Mouse (Mus musculus): ENCODE measurements at regions not wholly inside any gene's neighbourhood (a gene's known extent, or its start where the extent isn't known, plus 50 kb on each side); places are given as distances from the start of the nearest gene placed in this dataset.

DNA sequence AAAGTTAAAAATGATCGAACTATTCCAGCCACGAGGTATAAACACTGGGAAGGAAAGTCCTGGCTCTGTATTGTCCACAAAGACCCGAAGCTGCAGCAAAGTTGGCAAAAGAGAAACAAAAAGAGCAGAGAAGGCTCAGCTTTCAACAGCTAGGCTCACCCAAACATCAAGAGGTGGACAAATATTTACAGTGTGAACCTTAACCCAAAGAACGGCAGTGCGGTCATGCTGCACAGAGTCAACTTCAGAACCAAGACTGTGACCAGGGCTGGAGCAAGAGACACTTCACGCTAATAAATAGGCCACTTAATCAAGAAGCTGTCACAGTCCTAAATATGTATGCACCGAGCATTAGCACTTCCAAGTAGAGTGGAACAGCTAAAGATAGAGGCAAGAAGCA is 73.0 kb upstream of the Unc5b start:
- no peak overlapping the region for H3K4me2 ChIP-seq (ENCODE audit: insufficient read depth, low read depth, poor library complexity, severe bottlenecking)
- dilution Hi-C loops (cut with MboI; ENCODE audit: extremely low pct_ligation_motif_present, extremely low pct_unique_long_range_greater_than_20kb, low sequenced_read_pairs) (no loop called here), in situ Hi-C loops (cut with MboI; ENCODE audit: low pct_ligation_motif_present, low pct_unique_long_range_greater_than_20kb, low sequenced_read_pairs) (no loop called here)
- H3K36me3 ChIP-seq (replicated peaks in 1 of 2; ENCODE audit: control insufficient read depth in 1 of 2, insufficient read depth in 1 of 2, low read length in 1 of 2): no peaks in the 10 kb centered on the region
- H3K9me3 ChIP-seq (replicated peaks; ENCODE audit: low read length): peaks cover 9% of the 10 kb centered on the region
- H3K4me3 ChIP-seq (replicated peaks in 1 of 3; ENCODE audit: low read depth in 2 of 3, low read length in 2 of 3, poor library complexity in 1 of 3): no peak overlapping the region
- H3K4me1 ChIP-seq (ENCODE audit: control insufficient read depth in 1 of 2, insufficient read depth in 2 of 2): no peaks in the 10 kb centered on the region
- H3K27me3 ChIP-seq (replicated peaks): peaks cover 44% of the 10 kb centered on the region
- H3K79me2 ChIP-seq (replicated peaks; ENCODE audit: control insufficient read depth, extremely low read depth, insufficient read depth, poor library complexity, severe bottlenecking): no peaks in the 10 kb centered on the region
- TF ChIP-seq MAZ (IDR thresholded peaks at IDR 0.05; ENCODE audit: low read depth, low read length): no peak
- TF ChIP-seq MXI1 (IDR thresholded peaks at IDR 0.05; ENCODE audit: low read depth, low read length): no peak
- no peak for TF ChIP-seq ZC3H11A (IDR thresholded peaks at IDR 0.05; ENCODE audit: low read depth, low read length)
- TF ChIP-seq NRF1 (IDR thresholded peaks at IDR 0.05; ENCODE audit: low read depth, low read length): no peak
- TF ChIP-seq ELF1 (IDR thresholded peaks at IDR 0.05; ENCODE audit: low read depth, low read length): no peak
- no peak for TF ChIP-seq GABPA (IDR thresholded peaks at IDR 0.05; ENCODE audit: insufficient replicate concordance, low read depth, low read length)
- TF ChIP-seq TBP (conservative IDR thresholded peaks at IDR 0.05; ENCODE audit: low read depth, low read length): no peak
- no peak for DNase-seq (ENCODE audit: extremely low read depth)
- no peak overlapping the region for H3K27ac ChIP-seq (ENCODE audit: insufficient read depth, low read depth)
- no peak overlapping the region for H3K9ac ChIP-seq (ENCODE audit: insufficient read depth, low read depth)

DNA sequence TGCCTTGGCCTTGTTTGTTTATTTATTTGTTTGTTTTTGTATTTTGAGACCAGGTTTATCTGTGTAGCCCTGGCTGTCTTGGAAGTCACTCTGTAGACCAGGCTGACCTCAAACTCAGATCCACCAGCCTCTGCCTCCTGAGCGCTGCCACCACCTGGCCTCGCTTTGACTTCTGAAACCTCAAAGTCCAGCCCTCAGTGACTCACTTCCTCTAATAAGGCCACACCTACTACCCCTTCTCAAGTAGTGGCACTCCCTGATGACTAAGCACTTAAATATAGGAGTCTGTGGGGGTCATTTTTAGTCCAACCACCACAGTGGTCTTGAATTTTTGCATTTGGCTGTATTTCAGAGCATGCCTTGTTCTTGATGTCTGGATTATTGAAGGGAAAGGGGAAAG is 69.6 kb upstream of the Unc5b start:
- TF ChIP-seq ZMIZ1 (IDR thresholded peaks at IDR 0.05; ENCODE audit: low read depth, low read length) (no peak), TBP (conservative IDR thresholded peaks at IDR 0.05; ENCODE audit: low read depth, low read length) (no peak), HCFC1 (IDR thresholded peaks at IDR 0.05; ENCODE audit: low read depth, low read length) (no peak), MAZ (IDR thresholded peaks at IDR 0.05; ENCODE audit: low read depth, low read length) (no peak), MAX (IDR thresholded peaks at IDR 0.05; ENCODE audit: low read length) (no peak), ETS1 (conservative IDR thresholded peaks at IDR 0.05; ENCODE audit: low read depth, low read length) (no peak), CHD2 (IDR thresholded peaks at IDR 0.05; ENCODE audit: low read length) (no peak), SIN3A (IDR thresholded peaks at IDR 0.05; ENCODE audit: low read length) (no peak), ZKSCAN1 (IDR thresholded peaks at IDR 0.05; ENCODE audit: borderline replicate concordance, low read depth, low read length) (no peak), USF1 (IDR thresholded peaks at IDR 0.05; ENCODE audit: low read depth, low read length) (no peak), ELF1 (IDR thresholded peaks at IDR 0.05; ENCODE audit: low read depth, low read length) (no peak), NELFE (IDR thresholded peaks at IDR 0.05; ENCODE audit: low read depth, low read length) (no peak), RCOR1 (conservative IDR thresholded peaks at IDR 0.05; ENCODE audit: low read depth, low read length) (no peak), CHD1 (IDR thresholded peaks at IDR 0.05; ENCODE audit: low read depth, low read length) (no peak), RAD21 (IDR thresholded peaks at IDR 0.05; ENCODE audit: low read depth, low read length) (no peak)
- no peak for DNase-seq (ENCODE audit: extremely low read depth)
- no peak overlapping the region for H3K4me2 ChIP-seq (ENCODE audit: insufficient read depth, low read depth, poor library complexity, severe bottlenecking)
- no peak overlapping the region for H3K9ac ChIP-seq (ENCODE audit: insufficient read depth, low read depth)
- H3K4me1 ChIP-seq (ENCODE audit: control insufficient read depth in 1 of 2, insufficient read depth in 2 of 2): no peaks in the 10 kb centered on the region
- dilution Hi-C loops (cut with MboI; ENCODE audit: extremely low pct_ligation_motif_present, extremely low pct_unique_long_range_greater_than_20kb, low sequenced_read_pairs) (no loop called here), in situ Hi-C loops (cut with MboI; ENCODE audit: low pct_ligation_motif_present, low pct_unique_long_range_greater_than_20kb, low sequenced_read_pairs) (no loop called here)
- peaks cover 44% of the 10 kb centered on the region for H3K27me3 ChIP-seq (replicated peaks)
- no peaks in the 10 kb centered on the region for H3K79me2 ChIP-seq (replicated peaks; ENCODE audit: control insufficient read depth, extremely low read depth, insufficient read depth, poor library complexity, severe bottlenecking)
- H3K27ac ChIP-seq (ENCODE audit: insufficient read depth, low read depth): no peak overlapping the region
- no peaks in the 10 kb centered on the region for H3K36me3 ChIP-seq (replicated peaks in 1 of 2; ENCODE audit: control insufficient read depth in 1 of 2, insufficient read depth in 1 of 2, low read length in 1 of 2)
- H3K4me3 ChIP-seq (replicated peaks in 1 of 3; ENCODE audit: low read depth in 2 of 3, low read length in 2 of 3, poor library complexity in 1 of 3): no peak overlapping the region
- peaks cover 5% of the 10 kb centered on the region for H3K9me3 ChIP-seq (replicated peaks; ENCODE audit: low read length)

Measured in CH12.LX (cell line).